Mouse (Mus musculus): ENCODE measurements around the gene Abhd14b. TPM values are rescaled to one million over a fixed set of nuclear protein-coding genes. Genes with fewer than 3 reads are reported as not detected.

The Abhd14b gene
- total RNA-seq, 2 experiments from 2014 or later = 3.6 to 14.9 TPM

GRCm38 (mm10) chr9:106421865-106422160 is 25.4 kb upstream of the Abhd14b start:
- peak; percentile 79 for ATAC-seq (replicated peaks; ENCODE audit: low FRiP score, low TSS enrichment, poor library complexity, severe bottlenecking)

- ATAC-seq (replicated peaks; ENCODE audit: low FRiP score, low TSS enrichment, poor library complexity, severe bottlenecking) = peak; percentile 15
Measured at GRCm38 (mm10) chr9:106428719-106429220, 18.5 kb upstream of the Abhd14b start.

GRCm38 (mm10) chr9:106429221-106430014 is 17.8 kb upstream of the Abhd14b start, which contains the start of gene Rpl29:
Gene Rpl29, plus strand, starts transcription at chr9:106429454.
- peak; percentile 84 for ATAC-seq (replicated peaks; ENCODE audit: low FRiP score, low TSS enrichment, poor library complexity, severe bottlenecking)

- ATAC-seq (replicated peaks; ENCODE audit: low FRiP score, low TSS enrichment, poor library complexity, severe bottlenecking) = no peak
Measured at GRCm38 (mm10) chr9:106430015-106430264, 17.3 kb upstream of the Abhd14b start.

- ATAC-seq (replicated peaks; ENCODE audit: low FRiP score, low TSS enrichment, poor library complexity, severe bottlenecking) = no peak
Measured at GRCm38 (mm10) chr9:106433389-106433788, 13.9 kb upstream of the Abhd14b start.

GRCm38 (mm10) chr9:106436566-106436965 is 10.7 kb upstream of the Abhd14b start:
- ATAC-seq (replicated peaks; ENCODE audit: low FRiP score, low TSS enrichment, poor library complexity, severe bottlenecking) = no peak

GRCm38 (mm10) chr9:106442680-106443079 is 4.6 kb upstream of the Abhd14b start:
- no peak for ATAC-seq (replicated peaks; ENCODE audit: low FRiP score, low TSS enrichment, poor library complexity, severe bottlenecking)

GRCm38 (mm10) chr9:106444836-106445235 is 2.4 kb upstream of the Abhd14b start:
- ATAC-seq (replicated peaks; ENCODE audit: low FRiP score, low TSS enrichment, poor library complexity, severe bottlenecking) = no peak

- no peak for ATAC-seq (replicated peaks; ENCODE audit: low FRiP score, low TSS enrichment, poor library complexity, severe bottlenecking)
Measured at GRCm38 (mm10) chr9:106447951-106448350, 692 bp downstream of the Abhd14b start.

- peak; percentile 78 for ATAC-seq (replicated peaks; ENCODE audit: low FRiP score, low TSS enrichment, poor library complexity, severe bottlenecking)
Measured at GRCm38 (mm10) chr9:106448498-106449031, 1.3 kb downstream of the Abhd14b start.

- ATAC-seq (replicated peaks; ENCODE audit: low FRiP score, low TSS enrichment, poor library complexity, severe bottlenecking) = no peak
Measured at GRCm38 (mm10) chr9:106449947-106450346, 2.7 kb downstream of the Abhd14b start.

- ATAC-seq (replicated peaks; ENCODE audit: low FRiP score, low TSS enrichment, poor library complexity, severe bottlenecking) = no peak
Measured at GRCm38 (mm10) chr9:106450661-106451060, 3.4 kb downstream of the Abhd14b start.

- ATAC-seq (replicated peaks; ENCODE audit: low FRiP score, low TSS enrichment, poor library complexity, severe bottlenecking) = no peak
Measured at GRCm38 (mm10) chr9:106451298-106451697, 4.0 kb downstream of the Abhd14b start.

GRCm38 (mm10) chr9:106451899-106452298 is 4.6 kb downstream of the Abhd14b start:
- ATAC-seq (replicated peaks; ENCODE audit: low FRiP score, low TSS enrichment, poor library complexity, severe bottlenecking) = no peak

- no peak for ATAC-seq (replicated peaks; ENCODE audit: low FRiP score, low TSS enrichment, poor library complexity, severe bottlenecking)
Measured at GRCm38 (mm10) chr9:106452351-106452750, 5.1 kb downstream of the Abhd14b start.

- ATAC-seq (replicated peaks; ENCODE audit: low FRiP score, low TSS enrichment, poor library complexity, severe bottlenecking) = no peak
Measured at GRCm38 (mm10) chr9:106452821-106453220, 5.6 kb downstream of the Abhd14b start.

- ATAC-seq (replicated peaks; ENCODE audit: low FRiP score, low TSS enrichment, poor library complexity, severe bottlenecking) = peak; percentile 24; the same call in 1 of the 2 replicates
Measured at GRCm38 (mm10) chr9:106453271-106454070, 6.2 kb downstream of the Abhd14b start, which contains the start of gene Pcbp4. Gene Pcbp4, plus strand, starts transcription at chr9:106453291.

- ATAC-seq (replicated peaks; ENCODE audit: low FRiP score, low TSS enrichment, poor library complexity, severe bottlenecking) = no peak
Measured at GRCm38 (mm10) chr9:106454071-106454761, 7.0 kb downstream of the Abhd14b start.

- no peak for ATAC-seq (replicated peaks; ENCODE audit: low FRiP score, low TSS enrichment, poor library complexity, severe bottlenecking)
Measured at GRCm38 (mm10) chr9:106454888-106455681, 7.8 kb downstream of the Abhd14b start.
